Mouse (Mus musculus) erythroid progenitor cell, adult 5-6 weeks (primary cell): ENCODE data around the gene Psmb8. TPM values are rescaled to one million over a fixed set of nuclear protein-coding genes. Genes with fewer than 3 reads are reported as not detected.
A peak's percentile ranks its signal among the peaks of the same experiment; 100 is the strongest.
"Not testable (repeated sequence)": the region's sequence is repeated elsewhere in the genome, so short reads cannot be mapped to it uniquely, and the experiment has no call there.

ENCODE experiments used
- ATAC-seq: replicated peaks from 2 replicates; pipeline ENCODE4 v1.8.0; 2016; ENCODE audit warnings: moderate number of reproducible peaks, mild to moderate bottlenecking, moderate TSS enrichment, inconsistent platforms; ENCODE audit not compliant: poor library complexity, low FRiP score, severe bottlenecking
- total RNA-seq, 2 experiments: library from RNA; stranded (forward) in 1 of 2; stranded (reverse) in 1 of 2; fragments of 150-400 nt in 1 of 2; fragments of 186-747, 209-891 nt in 1 of 2; gene quantifications; 2 replicates each; pipeline versions ENCODE4 v1.2.3 to v1.2.4; 2015 to 2017; ENCODE audit warnings: low replicate concordance in 2 of 2

Gene Psmb8
- total RNA-seq, 2 experiments from 2014 or later = 38.1 to 38.3 TPM

DNA sequence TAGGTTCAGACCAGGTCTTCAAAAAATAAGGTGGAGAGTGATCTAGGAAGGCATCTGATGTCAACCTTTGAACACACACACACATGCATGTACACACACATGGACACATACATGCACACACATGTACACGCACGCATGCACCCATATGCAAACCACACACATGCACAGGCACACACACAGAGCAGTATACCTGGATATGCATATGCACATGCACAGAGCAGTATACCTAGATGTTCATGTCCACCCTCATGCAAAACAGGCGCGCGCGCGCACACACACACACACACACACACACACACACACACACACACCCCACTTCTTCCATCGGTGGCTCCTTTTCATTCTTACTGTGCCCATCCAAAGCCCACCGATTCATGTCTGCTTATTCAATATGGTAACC is 10.3 kb downstream of the Psmb8 start:
- no peak for ATAC-seq

DNA sequence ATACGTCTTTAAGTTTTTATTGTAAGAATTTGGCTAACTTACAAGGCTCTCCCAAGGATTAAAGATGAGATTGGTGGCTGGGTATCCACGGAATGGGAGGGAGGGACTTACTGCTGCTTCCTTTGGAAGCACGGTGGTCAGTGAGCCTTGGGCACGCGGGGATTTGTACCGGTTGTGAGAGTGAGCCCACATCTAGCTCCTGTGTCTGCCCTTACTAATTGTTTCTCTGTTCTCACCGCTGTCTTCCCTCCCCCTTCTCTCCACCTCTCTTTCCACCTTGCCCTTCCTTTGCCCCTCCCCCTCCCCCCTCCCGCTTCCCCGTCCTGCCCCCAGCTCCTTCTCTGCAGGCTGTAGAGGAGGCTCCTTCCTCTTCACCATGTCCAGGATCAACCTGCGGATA is 10.9 kb downstream of the Psmb8 start:
- ATAC-seq = no peak

DNA sequence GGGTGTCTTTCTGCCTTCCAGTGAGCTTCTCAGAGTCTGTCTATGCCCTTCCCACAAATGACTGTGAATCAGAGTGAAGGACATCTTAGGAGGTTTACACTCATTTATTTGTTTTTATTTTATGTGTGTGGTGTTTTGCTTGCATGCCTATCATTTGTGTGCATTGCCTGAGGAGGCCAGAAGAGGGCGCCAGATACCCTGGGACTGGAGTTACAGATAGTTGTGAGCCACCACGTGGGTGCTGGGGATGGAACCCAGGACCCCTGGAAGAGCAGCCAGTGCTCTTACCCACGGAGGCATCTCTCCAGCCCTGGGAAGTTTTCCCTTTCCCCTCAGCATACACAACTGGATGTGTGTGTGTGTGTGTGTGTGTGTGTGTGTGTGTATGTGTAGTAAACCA is 12.2 kb downstream of the Psmb8 start:
- ATAC-seq = no peak

DNA sequence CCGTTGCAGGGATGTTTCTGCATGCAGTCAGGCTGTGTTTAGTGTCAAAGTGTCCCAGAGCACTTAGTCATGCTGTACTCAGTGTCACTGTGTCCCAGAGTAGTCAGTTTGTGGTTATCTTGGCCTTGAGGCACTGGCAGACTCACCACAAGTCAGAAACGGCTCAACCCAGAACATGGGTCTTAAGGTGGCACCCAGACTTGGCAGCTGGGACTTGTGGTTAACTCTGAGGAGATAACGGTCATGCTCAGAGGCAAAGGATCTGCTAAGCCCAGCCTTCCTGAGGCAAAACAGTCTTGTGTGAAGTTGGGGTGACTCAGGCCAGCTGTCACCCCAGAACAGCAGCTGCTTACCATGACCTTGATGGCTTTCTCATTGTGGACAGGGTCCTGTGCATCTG is 13.1 kb downstream of the Psmb8 start:
- no peak for ATAC-seq

DNA sequence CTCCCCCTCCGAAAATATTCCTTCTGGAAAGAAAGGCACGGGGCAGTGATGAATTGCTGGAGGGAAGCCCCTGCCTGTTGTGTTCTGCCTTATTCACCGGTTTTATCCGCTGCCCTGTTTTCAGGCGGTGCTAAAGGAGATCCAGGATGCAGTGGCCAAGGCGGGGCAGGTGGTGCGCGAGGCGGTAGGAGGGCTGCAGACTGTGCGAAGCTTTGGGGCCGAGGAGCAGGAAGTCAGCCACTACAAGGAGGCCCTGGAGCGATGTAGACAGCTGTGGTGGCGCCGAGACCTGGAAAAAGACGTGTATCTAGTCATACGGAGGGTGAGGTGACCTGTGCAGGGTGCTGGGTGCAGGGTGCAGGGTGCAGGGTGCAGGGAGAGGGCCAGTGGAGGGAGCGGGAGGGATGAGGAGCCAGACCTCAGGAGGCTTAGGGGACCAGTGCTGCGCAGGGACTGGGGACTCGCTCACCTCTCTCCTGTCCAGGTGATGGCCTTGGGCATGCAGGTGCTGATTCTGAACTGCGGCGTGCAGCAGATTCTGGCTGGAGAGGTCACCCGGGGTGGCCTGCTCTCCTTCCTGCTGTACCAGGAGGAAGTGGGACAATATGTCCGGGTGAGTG is 14.3 kb downstream of the Psmb8 start:
- ATAC-seq = no peak

DNA sequence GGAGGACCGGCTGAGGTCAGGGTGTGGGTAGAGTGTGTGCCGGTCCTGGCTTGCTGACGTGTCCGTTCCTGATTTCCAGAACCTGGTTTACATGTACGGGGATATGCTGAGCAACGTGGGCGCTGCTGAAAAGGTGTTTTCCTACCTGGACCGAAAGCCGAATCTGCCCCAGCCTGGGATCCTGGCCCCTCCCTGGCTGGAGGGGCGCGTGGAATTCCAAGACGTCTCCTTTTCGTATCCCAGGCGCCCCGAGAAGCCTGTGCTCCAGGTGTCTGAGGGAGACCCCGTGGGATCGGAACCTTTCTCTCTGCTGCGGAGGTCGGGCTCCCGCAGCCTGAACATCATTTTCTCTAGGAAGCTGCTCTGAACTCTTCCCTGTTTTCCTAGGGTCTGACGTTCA is 16.4 kb downstream of the Psmb8 start:
- no peak for ATAC-seq

DNA sequence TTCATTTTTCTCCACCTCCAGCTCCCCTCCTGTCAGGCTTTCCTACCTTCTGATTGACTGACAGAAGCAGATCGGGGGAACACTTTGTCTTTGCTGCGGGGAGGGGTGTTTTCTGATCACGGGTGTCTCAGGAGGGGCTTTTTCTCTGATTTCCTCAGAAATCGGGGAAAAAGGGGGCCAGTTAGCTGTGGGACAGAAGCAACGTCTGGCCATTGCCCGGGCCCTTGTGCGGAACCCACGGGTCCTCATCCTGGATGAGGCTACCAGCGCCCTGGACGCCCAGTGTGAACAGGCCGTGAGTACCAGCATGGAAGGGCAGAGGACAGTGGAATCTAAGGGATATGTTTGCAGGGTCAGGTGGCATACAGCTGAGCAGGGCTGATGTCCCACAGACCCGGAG is 17.7 kb downstream of the Psmb8 start:
- ATAC-seq = no peak

DNA sequence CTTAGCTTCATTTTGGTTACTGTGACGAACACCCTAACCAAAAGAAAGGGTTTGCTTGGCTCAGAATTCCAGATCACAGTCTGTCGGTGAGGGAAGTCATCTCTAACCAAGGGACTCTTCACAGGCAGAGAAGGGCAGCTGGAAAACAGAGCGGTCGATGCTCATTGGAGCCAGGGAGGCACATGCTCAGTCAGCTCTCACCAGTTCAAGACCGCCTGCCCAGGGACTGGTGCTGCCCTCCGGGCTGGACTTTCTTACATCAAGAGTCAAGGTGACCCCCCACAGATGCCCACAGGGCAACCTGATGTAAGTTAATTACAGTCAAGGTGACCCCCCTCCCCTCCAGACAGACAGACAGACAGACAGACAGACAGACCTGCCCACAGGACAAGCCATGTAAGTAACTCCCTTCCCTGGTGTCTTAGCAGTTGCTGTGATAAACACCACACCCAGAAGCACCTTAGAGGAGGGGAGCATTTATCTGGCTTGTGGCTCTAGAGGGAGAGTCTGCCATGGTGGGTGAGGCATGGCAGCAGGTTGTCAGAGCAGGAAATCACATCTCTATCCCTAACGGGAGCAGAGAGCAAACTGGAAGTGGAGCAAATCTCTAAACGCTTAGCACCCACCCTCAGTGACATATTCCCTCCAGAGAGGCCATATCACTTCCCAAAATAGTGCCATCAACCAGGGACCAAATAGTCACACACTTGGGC is 19.9 kb downstream of the Psmb8 start:
- no peak for ATAC-seq

DNA sequence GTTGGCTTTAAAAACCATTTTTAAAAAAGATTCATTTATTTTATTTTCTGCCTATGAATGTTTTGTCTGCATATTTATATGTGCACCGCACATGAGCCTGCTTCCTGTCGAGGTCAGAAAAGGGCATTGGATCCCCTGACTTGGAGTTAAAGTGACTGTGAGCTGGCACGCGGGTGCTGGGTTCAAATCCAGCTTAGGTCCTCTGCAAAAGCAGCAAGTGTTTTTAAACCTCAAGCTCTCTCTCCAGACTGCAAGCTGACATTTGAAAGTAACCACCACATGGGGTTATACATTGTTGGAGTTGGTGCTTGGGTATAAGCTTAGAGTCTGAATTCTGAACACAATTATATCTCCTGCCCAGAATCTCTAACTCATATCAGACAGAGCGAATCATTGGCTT is 20.5 kb downstream of the Psmb8 start:
- no peak for ATAC-seq

DNA sequence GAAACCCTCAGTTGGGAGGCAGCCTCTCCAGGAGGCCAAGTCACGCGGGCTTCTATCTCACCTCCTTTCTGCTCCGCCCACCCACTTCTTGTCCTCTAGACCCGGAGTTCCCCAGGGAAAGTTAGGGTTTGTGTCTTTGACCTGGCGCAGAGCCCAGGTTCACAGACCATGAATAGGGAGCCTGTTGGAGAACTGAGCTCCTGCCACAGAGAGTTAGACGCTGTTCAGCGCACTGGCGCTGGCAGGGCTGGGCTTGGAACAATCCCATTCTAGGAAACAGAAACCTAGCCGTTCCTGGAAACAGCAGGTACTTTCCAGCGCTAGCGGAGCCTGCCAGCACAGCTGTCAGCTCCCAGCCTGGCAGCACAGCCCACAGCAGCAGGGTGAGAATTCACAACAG is 21.2 kb downstream of the Psmb8 start:
- no peak for ATAC-seq

DNA sequence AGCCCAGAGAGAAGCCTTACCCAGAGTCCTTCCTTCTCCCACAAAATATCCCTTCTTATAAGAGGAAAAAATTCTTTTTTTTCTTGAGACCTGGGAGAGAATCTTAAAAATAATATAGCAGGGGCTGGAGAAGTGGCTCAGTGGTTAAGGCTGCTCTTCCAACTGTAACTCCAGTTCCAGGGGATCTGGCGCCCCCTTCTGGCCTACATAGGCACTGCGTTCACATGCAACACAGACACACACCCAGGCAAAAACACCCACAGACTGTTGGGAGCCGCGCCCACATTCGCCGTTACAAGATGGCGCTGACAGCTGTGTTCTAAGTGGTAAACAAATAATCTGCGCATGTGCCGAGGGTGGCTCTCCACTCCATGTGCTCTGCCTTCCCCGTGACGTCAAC is 21.6 kb downstream of the Psmb8 start:
- ATAC-seq = peak; percentile 68; the same call in 1 of the 2 replicates

DNA sequence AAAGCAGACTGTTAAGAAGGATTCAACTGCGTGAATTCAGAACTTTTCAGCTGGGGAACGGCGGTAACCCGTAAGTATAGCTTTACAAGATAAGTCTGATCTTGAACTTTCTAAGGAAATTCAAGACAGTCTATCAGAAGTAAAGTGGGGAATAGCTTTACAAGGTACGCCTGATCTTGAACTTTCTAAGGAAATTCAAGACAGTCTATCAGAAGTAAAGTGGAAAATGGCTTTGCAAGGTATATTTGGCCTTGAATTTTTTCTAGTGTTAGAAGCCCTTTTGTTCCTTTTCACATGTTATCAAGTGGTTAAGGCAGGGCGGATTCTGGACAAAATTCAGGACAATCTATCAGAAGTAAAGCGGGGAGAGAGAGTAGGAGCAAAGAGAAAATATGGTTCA is 22.3 kb downstream of the Psmb8 start:
- not testable (repeated sequence) for ATAC-seq

DNA sequence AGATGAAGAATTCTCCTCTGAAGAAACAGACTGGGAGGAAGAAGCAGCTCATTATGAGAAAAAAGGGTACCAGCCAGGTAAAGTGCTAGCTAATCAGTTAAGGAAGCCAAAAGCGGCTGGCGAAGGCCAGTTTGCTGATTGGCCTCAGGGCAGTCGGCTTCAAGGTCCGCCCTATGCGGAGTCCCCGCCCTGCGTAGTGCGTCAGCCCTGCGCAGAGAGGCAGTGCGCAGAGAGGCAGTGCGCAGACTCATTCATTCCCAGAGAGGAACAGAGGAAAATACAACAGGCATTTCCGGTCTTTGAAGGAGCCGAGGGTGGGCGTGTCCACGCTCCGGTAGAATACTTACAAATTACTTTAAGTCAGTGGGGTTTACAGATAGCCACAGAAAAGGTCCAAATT is 22.9 kb downstream of the Psmb8 start:
- ATAC-seq = not testable (repeated sequence)

DNA sequence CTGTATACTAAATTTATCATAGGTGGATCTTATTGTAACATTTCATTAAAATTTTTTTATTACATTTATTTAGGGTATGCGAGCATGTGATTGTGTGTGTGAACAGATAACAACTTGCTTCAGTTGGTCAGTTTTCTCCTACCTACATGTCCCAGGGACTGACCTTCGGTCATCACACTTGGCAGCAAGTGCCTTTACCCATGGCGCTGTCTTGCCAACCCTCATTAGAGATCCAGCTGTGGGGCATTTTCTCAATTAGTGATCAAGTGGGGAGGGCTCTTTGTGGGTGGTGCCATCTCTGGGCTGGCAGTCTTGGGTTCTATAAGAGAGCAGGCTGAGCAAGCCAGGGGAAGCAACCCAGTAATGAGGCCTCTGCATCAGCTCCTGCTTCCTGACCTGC is 27.3 kb downstream of the Psmb8 start:
- ATAC-seq = no peak

DNA sequence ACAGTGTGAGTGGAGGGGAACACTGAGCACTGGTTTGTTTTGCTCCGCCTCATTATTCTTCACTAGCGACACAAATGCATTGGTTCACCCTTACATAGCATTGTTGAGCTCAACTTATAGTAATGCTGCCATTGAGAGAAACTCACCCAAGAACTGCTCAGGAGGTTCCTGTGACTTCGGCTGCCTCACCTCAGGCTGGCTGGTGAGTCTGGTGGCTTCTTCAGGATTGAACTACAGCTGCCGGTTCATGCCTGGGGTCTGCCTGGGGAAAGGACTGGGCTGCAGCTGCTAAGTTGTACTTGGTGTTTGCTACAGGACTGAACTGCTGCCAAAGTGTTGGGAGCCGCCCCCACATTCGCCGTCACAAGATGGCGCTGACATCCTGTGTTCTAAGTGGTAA is 27.9 kb downstream of the Psmb8 start:
- no peak for ATAC-seq

DNA sequence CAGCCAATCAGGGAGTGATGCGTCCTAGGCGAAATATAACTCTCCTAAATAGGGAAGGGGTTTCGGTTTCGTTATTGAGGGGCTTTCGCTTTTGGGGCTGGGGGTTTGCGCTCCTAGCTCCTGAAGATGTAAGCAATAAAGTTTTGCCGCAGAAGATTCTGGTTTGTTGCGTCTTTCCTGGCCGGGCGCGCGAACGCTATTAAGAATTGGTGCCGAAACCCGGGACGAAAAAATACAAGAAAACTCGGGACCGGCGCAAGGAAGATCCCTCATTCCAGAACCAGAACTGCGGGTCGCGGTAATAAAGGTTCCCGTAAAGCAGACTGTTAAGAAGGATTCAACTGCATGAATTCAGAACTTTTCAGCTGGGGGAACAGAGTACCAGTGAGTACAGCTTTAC is 28.4 kb downstream of the Psmb8 start:
- ATAC-seq = not testable (repeated sequence)

DNA sequence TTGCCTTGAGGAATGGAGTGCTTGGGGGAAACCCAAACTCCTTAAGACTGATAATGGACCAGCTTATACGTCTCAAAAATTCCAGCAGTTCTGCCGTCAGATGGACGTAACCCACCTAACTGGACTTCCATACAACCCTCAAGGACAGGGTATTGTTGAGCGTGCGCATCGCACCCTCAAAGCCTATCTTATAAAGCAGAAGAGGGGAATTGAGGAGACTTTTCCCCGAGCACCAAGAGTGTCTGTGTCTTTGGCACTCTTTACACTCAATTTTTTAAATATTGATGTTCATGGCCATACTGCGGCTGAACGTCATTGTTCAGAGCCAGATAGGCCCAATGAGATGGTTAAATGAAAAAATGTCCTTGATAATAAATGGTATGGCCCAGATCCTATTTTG is 33.5 kb downstream of the Psmb8 start:
- ATAC-seq = not testable (repeated sequence)

DNA sequence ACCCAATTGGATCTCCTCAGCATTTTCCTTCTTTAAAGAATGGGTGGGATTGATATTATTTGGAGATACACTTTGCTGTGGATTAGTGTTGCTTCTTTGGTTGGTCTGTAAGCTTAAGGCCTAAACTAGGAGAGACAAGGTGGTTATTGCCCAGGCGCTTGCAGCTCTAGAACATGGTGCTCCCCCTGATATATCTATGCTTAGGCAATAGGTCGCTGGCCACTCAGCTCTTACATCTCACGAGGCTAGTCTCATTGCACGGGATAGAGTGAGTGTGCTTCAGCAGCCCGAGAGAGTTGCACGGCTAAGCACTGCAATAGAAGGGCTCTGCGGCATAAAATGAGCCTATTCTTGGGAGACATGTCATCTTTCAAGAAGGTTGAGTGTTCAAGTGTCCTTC is 34.5 kb downstream of the Psmb8 start:
- not testable (repeated sequence) for ATAC-seq

DNA sequence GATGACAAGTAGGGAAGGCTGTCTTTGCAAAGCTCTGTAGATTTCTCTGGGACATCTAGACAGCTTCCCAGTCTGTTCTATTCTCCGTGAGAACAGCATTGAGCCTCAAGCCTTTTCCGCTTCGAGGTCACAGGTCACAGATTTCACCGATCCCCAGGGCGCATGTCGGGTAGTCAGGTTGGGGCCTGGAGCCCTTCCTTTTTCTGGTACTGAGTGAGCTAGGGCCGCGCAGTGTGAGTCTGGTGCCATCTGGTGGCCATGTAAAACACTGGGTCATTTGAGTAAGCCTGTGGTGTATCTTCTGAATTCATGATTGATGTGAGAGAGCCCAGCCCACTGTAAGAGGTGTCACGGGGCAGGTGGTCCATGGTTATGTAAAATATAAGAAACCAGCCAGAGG is 37.4 kb downstream of the Psmb8 start:
- ATAC-seq = peak; percentile 63; the same call in 1 of the 2 replicates

DNA sequence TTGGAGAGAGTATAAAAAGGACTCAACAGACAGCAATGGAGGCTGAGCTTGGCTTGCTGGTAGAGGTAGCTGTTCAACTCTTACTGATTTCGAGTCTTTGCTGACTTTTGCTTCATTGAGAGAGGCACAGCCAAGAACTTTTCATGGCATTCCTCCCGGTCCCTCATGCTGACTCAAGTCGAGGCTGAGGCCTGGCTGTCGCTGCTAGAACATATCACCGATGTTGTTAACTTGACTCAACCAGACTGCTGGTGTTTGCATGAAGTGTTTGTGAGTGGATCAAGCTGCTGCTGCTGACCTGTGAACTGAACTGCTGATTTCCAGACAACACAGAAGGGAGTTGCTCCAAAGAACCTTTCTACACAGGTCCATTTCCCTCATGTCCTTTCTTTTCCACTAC is 39.2 kb downstream of the Psmb8 start:
- no peak for ATAC-seq

DNA sequence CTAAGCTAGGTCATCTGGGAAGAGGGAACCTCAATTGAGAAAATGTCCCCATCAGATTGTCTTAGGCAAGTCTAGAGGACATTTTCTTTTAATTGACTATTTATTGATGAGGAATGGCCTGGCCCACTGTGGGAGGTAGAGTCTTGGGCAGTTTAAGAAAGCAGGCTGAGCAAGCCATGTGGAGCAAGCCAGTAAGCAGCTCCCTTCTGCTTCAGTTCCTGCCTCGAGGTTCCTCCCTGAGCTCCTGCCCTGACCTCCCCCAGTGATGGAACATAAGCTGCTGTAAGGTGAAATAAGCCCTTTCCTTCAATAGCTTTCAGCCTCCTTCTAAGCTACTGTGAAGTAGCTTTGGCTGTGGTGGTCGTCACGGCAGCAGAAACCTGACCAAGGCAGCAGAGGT is 40.2 kb downstream of the Psmb8 start:
- no peak for ATAC-seq

DNA sequence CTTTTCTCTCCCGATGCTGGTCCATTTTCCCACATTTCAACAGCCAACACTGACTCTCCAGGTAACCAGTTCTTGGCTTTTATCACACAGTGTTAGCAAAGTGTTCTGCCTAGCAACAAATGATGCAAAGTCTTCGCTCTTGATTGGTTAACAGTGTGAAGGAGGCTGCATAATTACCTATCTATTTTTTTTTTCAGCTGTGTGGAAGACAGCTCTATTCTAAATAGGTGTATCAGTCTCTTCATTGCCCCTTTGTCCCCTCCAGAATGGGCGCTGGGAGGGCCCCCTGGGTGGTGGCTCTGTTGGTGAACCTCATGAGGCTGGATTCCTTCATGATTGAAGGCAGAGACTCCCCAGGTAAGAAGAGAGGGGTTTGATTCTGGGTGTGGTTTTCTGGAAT is 41.2 kb downstream of the Psmb8 start, which contains the start of gene H2-Ob:
H2-Ob (plus strand) TSS at position 198 of the 400 bp plus-strand sequence.
- ATAC-seq = no peak
